Mouse (Mus musculus) lung, postnatal 0 days (tissue): Measurements from ENCODE around the gene Tcn2.

Experiments used
- CTCF ChIP-seq: IDR thresholded peaks from 2 replicates; pipeline ENCODE4 v1.5.1; 2016; ENCODE audit warnings: antibody characterized with exemption, mild to moderate bottlenecking
- EP300 ChIP-seq: IDR thresholded peaks from 2 replicates; pipeline ENCODE4 v1.6.1; 2016; ENCODE audit warnings: antibody characterized with exemption, mild to moderate bottlenecking, control low read depth

- TF ChIP-seq EP300, result no peak
- TF ChIP-seq CTCF, result peak; percentile 66
These were observed 13.2 kb downstream of the Tcn2 start for GRCm38 (mm10) chr11:3918738-3919137.
